Mouse (Mus musculus) left cerebral cortex, adult 8-10 months (tissue): ENCODE data around the gene Slc48a1. TPM values are rescaled to one million over a fixed set of nuclear protein-coding genes. Genes with fewer than 3 reads are reported as not detected.

Experiments used
- DNase-seq, 2 experiments: peaks; one replicate each; pipeline ENCODE4 v3.0.0; 2022; ENCODE audit warnings: low spot score in 2 of 2
- total RNA-seq, 4 experiments: library from RNA; stranded (reverse); gene quantifications; 2 replicates each; pipeline ENCODE4 v1.2.4; 2022

Slc48a1 gene
- total RNA-seq, 4 experiments from 2014 or later = 149 to 181 (median 177) TPM

GRCm38 (mm10) chr15:97840781-97841180, 62.5 kb downstream of the Slc48a1 start:
- no peak for DNase-seq

GRCm38 (mm10) chr15:97841383-97841782, 63.1 kb downstream of the Slc48a1 start:
- no peak for DNase-seq

- no peak for DNase-seq
Observed at GRCm38 (mm10) chr15:97842058-97842457, 63.7 kb downstream of the Slc48a1 start.

Other genes starting within 250 kb of the Slc48a1 start
- gene Rpap3, start 72.7 kb upstream of the Slc48a1 start, total RNA-seq = 10 to 100 TPM; 29.6 to 32.8 (median 31.6) TPM
- 1 to 10 TPM in 3 of 4 experiments, under 1 TPM in 1; 0.94 to 5.3 (median 3.3) TPM for gene Endou, start 47.2 kb upstream of the Slc48a1 start, total RNA-seq
- 10 to 100 TPM; 38.3 to 61.9 (median 47.0) TPM for gene Rapgef3, start 10.5 kb upstream of the Slc48a1 start, total RNA-seq
- 10 to 100 TPM; 27.7 to 34.7 (median 32.9) TPM for gene Hdac7, start 66.0 kb downstream of the Slc48a1 start, total RNA-seq
- gene Vdr, start 132.1 kb downstream of the Slc48a1 start, total RNA-seq = 1 to 10 TPM in 1 of 4 experiments, under 1 TPM in 3; 0.36 to 1.4 (median 0.64) TPM
- 10 to 100 TPM; 32.2 to 37.7 (median 34.1) TPM for gene Tmem106c, start 185.7 kb downstream of the Slc48a1 start, total RNA-seq
- 1 to 10 TPM; 1.3 to 2.2 (median 1.6) TPM for gene Col2a1, start 226.2 kb downstream of the Slc48a1 start, total RNA-seq